Mouse (Mus musculus) embryonic facial prominence, embryonic 10.5 days (tissue): ENCODE data around the gene Arrdc5. TPM values are rescaled to one million over a fixed set of nuclear protein-coding genes. Genes with fewer than 3 reads are reported as not detected.

Source experiments
- DNase-seq: peaks from one replicate; pipeline ENCODE4 v3.0.0-alpha.2; 2017; ENCODE audit warnings: low spot score
- H3K27ac ChIP-seq: fragments of 300-500 bp; sonication (generic); replicated peaks from 2 replicates; pipeline ENCODE4 v1.5.1; 2016; ENCODE audit warnings: mild to moderate bottlenecking
- H3K27me3 ChIP-seq: fragments of 300-500 bp; sonication (generic); replicated peaks from 2 replicates; pipeline ENCODE4 v1.6.1; 2016; ENCODE audit warnings: low read depth, mild to moderate bottlenecking; ENCODE audit not compliant: poor library complexity, severe bottlenecking
- H3K36me3 ChIP-seq: fragments of 300-500 bp; sonication (generic); replicated peaks from 2 replicates; pipeline ENCODE4 v1.6.1; 2016; ENCODE audit warnings: mild to moderate bottlenecking, moderate library complexity
- H3K4me1 ChIP-seq: fragments of 300-500 bp; sonication (generic); 2 replicates; pipeline ENCODE4 v1.6.1; 2016
- H3K4me3 ChIP-seq: fragments of 300-500 bp; sonication (generic); 2 replicates; pipeline ENCODE4 v1.5.1; 2016; ENCODE audit warnings: mild to moderate bottlenecking, moderate library complexity
- H3K9me3 ChIP-seq: fragments of 300-500 bp; sonication (generic); 2 replicates; pipeline ENCODE4 v1.6.1; 2016; ENCODE audit warnings: mild to moderate bottlenecking
- WGBS: fragments of 180-500 bp; shearing (Covaris S2); methylation state at CpG from one replicate; pipeline ENCODE4 v1.1.7; 2016; 5-methylcytosine and 5-hydroxymethylcytosine counted together
- polyA plus RNA-seq: library from polyadenylated mRNA; unstranded; fragments of >200 nt; fragmentation: Nextera tagmentation; extraction: Ambion mirVana; gene quantifications from 2 replicates; pipeline ENCODE4 v1.2.1, GENCODE M21; 2016

Arrdc5 gene
- polyA plus RNA-seq, 1 experiment from 2014 or later, result not detected

DNA sequence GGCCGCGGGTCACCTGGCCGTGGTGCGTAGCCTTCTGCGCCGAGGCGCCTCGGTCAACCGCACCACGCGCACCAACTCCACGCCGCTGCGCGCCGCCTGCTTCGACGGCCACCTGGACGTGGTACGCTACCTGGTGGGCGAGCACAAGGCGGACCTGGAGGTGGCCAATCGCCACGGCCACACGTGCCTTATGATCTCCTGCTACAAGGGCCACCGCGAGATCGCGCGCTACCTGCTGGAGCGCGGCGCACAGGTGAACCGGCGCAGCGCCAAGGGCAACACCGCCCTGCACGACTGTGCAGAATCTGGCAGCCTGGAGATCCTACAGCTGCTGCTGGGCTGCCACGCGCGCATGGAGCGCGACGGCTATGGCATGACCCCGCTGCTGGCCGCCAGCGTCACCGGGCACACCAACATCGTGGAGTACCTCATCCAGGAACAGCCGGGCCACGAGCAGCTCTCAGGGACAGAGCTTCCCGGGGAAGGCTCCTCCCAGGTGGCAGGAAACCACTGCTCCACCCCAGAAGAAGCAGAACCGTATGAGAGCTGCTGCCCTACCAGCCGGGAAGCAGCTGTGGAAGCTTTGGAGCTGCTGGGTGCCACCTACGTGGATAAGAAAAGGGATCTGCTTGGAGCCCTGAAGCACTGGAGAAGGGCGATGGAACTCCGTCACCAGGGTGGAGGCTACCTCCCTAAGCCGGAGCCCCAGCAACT lies 42.7 kb downstream of the Arrdc5 start:
- H3K4me1 ChIP-seq, result peaks cover 42% of the 10 kb centered on the region
- DNase-seq, result no peak
- H3K27me3 ChIP-seq, result no peaks in the 10 kb centered on the region
- H3K27ac ChIP-seq, result peak overlapping the region; percentile 59; the same call in 1 of the 2 replicates
- H3K4me3 ChIP-seq, result peak overlapping the region; percentile 78
- peaks cover 48% of the 10 kb centered on the region for H3K36me3 ChIP-seq
- WGBS, result 12% methylated on average over 58 of the region's 58 CpGs
- H3K9me3 ChIP-seq, result no peaks in the 10 kb centered on the region

DNA sequence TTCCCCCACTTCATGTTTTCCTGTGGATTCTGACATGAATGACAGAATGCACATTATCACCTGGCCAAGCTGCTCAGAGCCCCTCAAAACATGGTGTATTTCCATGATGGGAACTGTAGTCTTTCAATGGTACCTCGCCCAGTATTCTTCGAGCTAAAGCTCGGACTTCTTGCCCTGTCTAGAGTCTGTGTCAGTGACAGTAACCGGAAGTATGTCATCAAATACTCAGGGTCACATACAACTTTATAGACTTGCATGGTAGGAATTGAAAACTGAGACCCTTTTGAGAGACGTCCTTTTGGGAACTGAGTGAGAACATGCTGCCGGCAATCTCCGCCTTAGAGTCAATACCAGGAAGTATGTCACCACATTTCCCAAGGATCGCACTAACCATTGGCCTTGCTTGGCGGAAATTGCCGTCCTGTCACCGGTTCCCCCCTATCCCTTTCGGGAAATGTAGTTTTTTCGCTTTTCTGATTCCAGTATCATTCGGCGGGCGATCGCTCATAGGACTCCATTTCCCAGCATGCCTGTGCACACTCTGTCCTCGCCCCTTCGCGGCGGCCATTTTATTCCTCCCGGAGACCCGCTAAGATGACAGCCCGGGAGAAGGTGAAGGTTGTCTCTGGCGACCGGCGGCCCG lies 43.7 kb downstream of the Arrdc5 start, which contains the start of gene Fem1a:
Fem1a (plus strand) TSS at position 572 of the 643 bp plus-strand sequence.
- no peaks in the 10 kb centered on the region for H3K27me3 ChIP-seq
- peaks cover 38% of the 10 kb centered on the region for H3K36me3 ChIP-seq
- WGBS, result under 1% methylated on average over 28 of the region's 28 CpGs
- H3K4me1 ChIP-seq, result peaks cover 40% of the 10 kb centered on the region
- peak within 1 kb of the TSS; percentile 78 for H3K4me3 ChIP-seq
- peak within 1 kb of the TSS; percentile 85 for H3K27ac ChIP-seq
- peak; percentile 93 for DNase-seq
- H3K9me3 ChIP-seq, result no peaks in the 10 kb centered on the region

DNA sequence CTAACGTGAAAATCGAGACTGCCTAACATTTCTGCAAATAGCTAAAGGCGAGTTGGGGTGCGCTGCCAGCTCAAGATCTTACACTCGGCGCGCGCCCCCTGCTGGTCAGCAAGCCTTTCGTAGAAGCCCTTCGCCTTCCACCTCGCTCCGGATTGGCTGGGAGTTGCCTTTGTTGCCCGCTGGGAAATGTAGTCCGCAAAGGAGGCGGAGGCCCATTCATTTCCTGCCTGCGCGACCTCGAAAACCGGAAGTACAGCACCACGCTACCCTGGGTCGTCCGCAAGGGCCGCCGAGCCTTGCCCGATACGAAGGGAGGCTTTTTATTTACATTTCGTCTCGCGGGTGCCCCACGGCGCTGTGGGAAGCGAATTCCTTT lies 44.2 kb downstream of the Arrdc5 start:
- H3K4me1 ChIP-seq, result peaks cover 40% of the 10 kb centered on the region
- no peaks in the 10 kb centered on the region for H3K27me3 ChIP-seq
- peaks cover 33% of the 10 kb centered on the region for H3K36me3 ChIP-seq
- peak; percentile 99 for DNase-seq
- peak overlapping the region; percentile 78 for H3K4me3 ChIP-seq
- under 1% methylated on average over 32 of the region's 32 CpGs for WGBS
- no peaks in the 10 kb centered on the region for H3K9me3 ChIP-seq
- H3K27ac ChIP-seq, result peak overlapping the region; percentile 85

DNA sequence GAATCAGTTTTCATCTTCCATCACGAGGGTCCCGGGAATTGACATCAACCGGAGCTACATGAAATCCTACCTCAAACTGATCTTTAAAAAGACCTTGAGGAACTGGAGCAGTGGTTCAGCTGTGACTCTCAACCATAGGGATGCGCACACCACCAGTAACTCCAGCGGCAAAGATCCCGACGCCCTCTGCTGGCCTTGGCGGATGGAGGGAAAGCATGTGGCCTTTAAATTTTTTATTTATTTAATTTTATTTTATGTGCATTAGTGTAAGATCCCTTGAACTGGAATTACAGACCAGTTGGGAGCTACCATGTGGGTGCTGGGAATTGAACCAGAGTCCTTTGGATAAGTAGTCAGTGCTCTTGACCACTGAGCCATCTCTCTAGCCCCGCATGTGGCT lies 44.7 kb downstream of the Arrdc5 start:
- 0 out of 2 replicates have a peak overlapping the region, but pooled peaks have one; percentile 36 for H3K27ac ChIP-seq
- DNase-seq, result peak; percentile 55
- H3K4me3 ChIP-seq, result peak overlapping the region; percentile 78
- H3K4me1 ChIP-seq, result peaks cover 44% of the 10 kb centered on the region
- H3K36me3 ChIP-seq, result peaks cover 29% of the 10 kb centered on the region
- H3K27me3 ChIP-seq, result no peaks in the 10 kb centered on the region
- 18% methylated on average over 9 of the region's 9 CpGs for WGBS
- no peaks in the 10 kb centered on the region for H3K9me3 ChIP-seq

DNA sequence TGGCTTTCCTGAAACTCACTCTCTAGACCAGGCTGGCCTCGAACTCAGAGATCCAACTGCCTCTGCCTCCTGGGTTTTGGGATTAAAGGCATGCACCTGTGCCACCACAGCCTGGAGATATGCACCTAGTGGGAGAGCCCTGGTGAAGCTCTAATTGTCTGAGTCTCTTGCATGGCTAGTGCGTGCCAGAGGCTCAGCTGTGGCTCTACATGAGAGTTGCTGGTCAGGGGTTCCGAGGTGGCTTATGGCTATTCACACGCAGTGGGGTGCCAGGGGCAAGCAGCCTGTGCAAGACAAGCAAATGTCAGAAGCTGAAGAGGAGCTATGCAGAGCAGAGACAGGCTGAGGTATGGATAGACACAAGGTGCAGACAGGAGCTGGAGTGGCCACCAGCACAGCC lies 45.4 kb downstream of the Arrdc5 start:
- no peak overlapping the region for H3K27ac ChIP-seq
- 83% methylated on average over 4 of the region's 4 CpGs for WGBS
- no peak for DNase-seq

DNA sequence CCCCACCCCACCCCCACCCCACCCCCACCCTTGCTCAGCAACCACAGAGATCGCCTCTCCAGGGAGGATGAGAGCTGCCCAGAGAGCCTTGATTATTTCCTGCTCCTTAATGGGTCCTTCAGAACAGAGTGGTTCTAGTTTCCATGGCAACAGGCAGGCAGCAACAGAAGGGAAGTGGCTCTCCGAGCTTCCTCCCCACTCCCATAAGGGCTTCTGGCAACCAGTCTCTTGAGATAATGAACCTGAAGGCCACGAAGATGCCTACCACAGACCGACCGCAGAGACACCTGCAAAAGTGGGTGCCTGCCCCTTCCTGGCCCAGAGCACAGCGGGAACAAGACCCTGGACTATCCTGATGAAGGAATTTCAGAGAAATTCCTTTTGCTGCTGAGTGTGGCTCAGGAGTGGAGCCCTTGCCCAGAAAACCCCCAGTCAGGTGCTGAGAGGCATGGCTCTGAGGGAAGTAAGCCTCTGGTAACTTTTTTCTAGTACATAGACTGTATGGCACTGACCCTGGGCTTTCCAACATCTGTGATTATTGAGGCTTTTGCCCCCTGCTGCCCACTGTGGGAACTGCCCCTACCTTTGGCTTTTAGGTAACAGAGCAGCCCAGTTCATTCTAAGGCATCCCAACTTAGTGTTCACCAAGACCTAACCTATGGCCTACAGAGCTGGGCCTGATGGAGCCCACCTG lies 48.8 kb downstream of the Arrdc5 start:
- DNase-seq, result peak; percentile 71
- H3K4me3 ChIP-seq, result peak overlapping the region; percentile 18; the same call in 1 of the 2 replicates
- H3K9me3 ChIP-seq, result no peaks in the 10 kb centered on the region
- 29% methylated on average over 6 of the region's 6 CpGs for WGBS
- H3K27me3 ChIP-seq, result no peaks in the 10 kb centered on the region
- H3K36me3 ChIP-seq, result no peaks in the 10 kb centered on the region
- peak overlapping the region; percentile 55; the same call in 1 of the 2 replicates for H3K27ac ChIP-seq
- peaks cover 13% of the 10 kb centered on the region for H3K4me1 ChIP-seq

More for the DNA sequence above, 45.4 kb downstream of the Arrdc5 start:
- no peaks in the 10 kb centered on the region for H3K9me3 ChIP-seq
- H3K27me3 ChIP-seq, result no peaks in the 10 kb centered on the region
- peaks cover 22% of the 10 kb centered on the region for H3K36me3 ChIP-seq
- H3K4me3 ChIP-seq, result no peak overlapping the region
- H3K4me1 ChIP-seq, result peaks cover 39% of the 10 kb centered on the region

DNA sequence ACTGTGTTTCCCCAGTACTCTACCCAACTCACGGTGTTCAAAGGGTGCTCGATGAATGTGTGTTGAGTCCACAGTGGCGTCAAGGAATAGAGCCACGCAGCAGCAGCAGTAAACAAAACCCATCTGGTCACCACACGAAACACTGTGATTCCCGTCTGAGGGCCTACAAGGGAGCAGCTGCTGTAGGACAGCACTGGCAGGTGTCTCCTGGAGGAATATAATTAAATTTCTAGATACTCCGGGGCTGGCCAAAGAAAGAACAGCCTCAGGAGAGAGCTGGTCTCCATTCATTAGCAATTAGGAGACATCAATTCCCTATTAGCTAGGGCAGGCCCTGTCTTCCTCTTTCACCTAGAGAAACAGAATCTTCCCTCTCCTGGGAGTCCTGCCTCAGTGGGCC lies 54.5 kb downstream of the Arrdc5 start:
- peaks cover 13% of the 10 kb centered on the region; the same call in 1 of the 2 replicates for H3K27me3 ChIP-seq
- no peak overlapping the region for H3K27ac ChIP-seq
- no peaks in the 10 kb centered on the region for H3K9me3 ChIP-seq
- H3K36me3 ChIP-seq, result no peaks in the 10 kb centered on the region
- whole genome bisulfite sequencing, result 64% methylated on average over 7 of the region's 7 CpGs
- no peak overlapping the region for H3K4me3 ChIP-seq
- H3K4me1 ChIP-seq, result peaks cover 10% of the 10 kb centered on the region
- no peak for DNase-seq

Other genes starting within 250 kb of the Arrdc5 start
- gene Ubxn6, start 225.3 kb downstream of the Arrdc5 start, polyA plus RNA-seq, result 35.0 and 36.8 TPM in 2 replicates
- 195 and 197 TPM in 2 replicates for gene Hdgfl2, start 220.7 kb downstream of the Arrdc5 start, polyA plus RNA-seq
- gene Plin4, start 190.5 kb downstream of the Arrdc5 start, polyA plus RNA-seq, result 0.05 TPM in 2 replicates
- 0.47 and 0.48 TPM in 2 replicates for gene Plin5, start 182.7 kb downstream of the Arrdc5 start, polyA plus RNA-seq
- 0.10 TPM in 1 of 2 replicates, not detected in the other for gene Lrg1, start 178.3 kb downstream of the Arrdc5 start, polyA plus RNA-seq
- 1.0 and 1.1 TPM in 2 replicates for gene Sema6b, start 159.9 kb downstream of the Arrdc5 start, polyA plus RNA-seq
- gene Tnfaip8l1, start 137.8 kb downstream of the Arrdc5 start, polyA plus RNA-seq, result 10.3 and 11.7 TPM in 2 replicates
- 71.0 and 71.3 TPM in 2 replicates for gene Mydgf, start 116.4 kb downstream of the Arrdc5 start, polyA plus RNA-seq
- 48.3 and 50.2 TPM in 2 replicates for gene Dpp9, start 81.4 kb downstream of the Arrdc5 start, polyA plus RNA-seq
- gene Fem1a, start 43.5 kb downstream of the Arrdc5 start, polyA plus RNA-seq, result 12.5 and 13.2 TPM in 2 replicates
- gene Ticam1, start 23.5 kb downstream of the Arrdc5 start, polyA plus RNA-seq, result 3.2 and 3.7 TPM in 2 replicates
- gene Plin3, start 7.4 kb downstream of the Arrdc5 start, polyA plus RNA-seq, result 67.7 and 72.2 TPM in 2 replicates
- gene Uhrf1, start 3.0 kb upstream of the Arrdc5 start, polyA plus RNA-seq, result 279 and 301 TPM in 2 replicates
- 46.2 and 46.8 TPM in 2 replicates for gene Kdm4b, start 25.8 kb upstream of the Arrdc5 start, polyA plus RNA-seq
- 85.0 and 86.4 TPM in 2 replicates for gene Ptprs, start 176.2 kb upstream of the Arrdc5 start, polyA plus RNA-seq
- not detected in 2 replicates for gene Znrf4, start 212.1 kb upstream of the Arrdc5 start, polyA plus RNA-seq